Mouse (Mus musculus) hindbrain, postnatal 0 days (tissue): ENCODE results near the gene Ccdc84. TPM values are rescaled to one million over a fixed set of nuclear protein-coding genes. Genes with fewer than 3 reads are reported as not detected.
A peak's percentile ranks its signal among the peaks of the same experiment; 100 is the strongest.
"Not testable (repeated sequence)": the region's sequence is repeated elsewhere in the genome, so short reads cannot be mapped to it uniquely, and the experiment has no call there.

ENCODE experiments used
- ATAC-seq: fragments of 200-750 bp; cut with Nextera tagmentation; 2 replicates; pipeline ENCODE4 v1.8.0; 2017; ENCODE audit warnings: mild to moderate bottlenecking, moderate TSS enrichment, moderate library complexity
- DNase-seq: peaks from one replicate; pipeline ENCODE4 v3.0.0-alpha.2; 2015; ENCODE audit warnings: low spot score
- H3K27ac ChIP-seq: fragments of 300-500 bp; sonication (generic); 2 replicates; pipeline ENCODE4 v1.5.1; 2014; ENCODE audit warnings: mild to moderate bottlenecking
- H3K27me3 ChIP-seq: fragments of 300-500 bp; sonication (generic); 2 replicates; pipeline ENCODE4 v1.6.1; 2014; ENCODE audit warnings: low read length, mixed read lengths; ENCODE audit not compliant: insufficient read depth
- H3K36me3 ChIP-seq: fragments of 300-500 bp; sonication (generic); 2 replicates; pipeline ENCODE4 v1.6.1; 2014; ENCODE audit warnings: low read length, mixed read lengths; ENCODE audit not compliant: insufficient read depth
- H3K4me1 ChIP-seq: fragments of 300-500 bp; sonication (generic); 2 replicates; pipeline ENCODE4 v1.6.1; 2014; ENCODE audit warnings: antibody characterized with exemption, low read length, mixed read lengths; ENCODE audit not compliant: insufficient read depth
- H3K4me2 ChIP-seq: fragments of 300-500 bp; sonication (generic); 2 replicates; pipeline ENCODE4 v1.6.1; 2014; ENCODE audit warnings: low read depth, mild to moderate bottlenecking, low read length, moderate library complexity, mixed read lengths
- H3K4me3 ChIP-seq: fragments of 300-500 bp; sonication (generic); 2 replicates; pipeline ENCODE4 v1.5.1; 2014; ENCODE audit warnings: low read length
- H3K9ac ChIP-seq: fragments of 300-500 bp; sonication (generic); replicated peaks from 2 replicates; pipeline ENCODE4 v1.6.1; 2014; ENCODE audit warnings: mild to moderate bottlenecking, low read length, moderate library complexity, mixed read lengths
- H3K9me3 ChIP-seq: fragments of 300-500 bp; sonication (generic); 2 replicates; pipeline ENCODE4 v1.6.1; 2016; ENCODE audit warnings: low read length, mixed read lengths
- CTCF ChIP-seq: IDR thresholded peaks from 2 replicates; pipeline ENCODE4 v1.5.1; 2016; ENCODE audit warnings: antibody characterized with exemption, control low read depth, low read depth
- WGBS: fragments of 180-500 bp; shearing (Covaris S2); extraction: QIAGEN DNeasy Blood & Tissue Kit; methylation state at CpG from one replicate; pipeline ENCODE4 v1.1.7; 2014; 5-methylcytosine and 5-hydroxymethylcytosine counted together
- polyA plus RNA-seq: library from polyadenylated mRNA; unstranded; fragments of >200 nt; fragmentation: Nextera tagmentation; extraction: Ambion mirVana; gene quantifications from 2 replicates; pipeline ENCODE4 v1.2.1, GENCODE M21; 2015
- total RNA-seq: library from RNA; depleted of rRNA; stranded (reverse); fragments of >200 nt; gene quantifications from 2 replicates; pipeline ENCODE4 v1.2.3, GENCODE M21; 2014; rRNA removed

The Ccdc84 gene
- total RNA-seq (14.7 and 23.6 TPM in 2 replicates), polyA plus RNA-seq (26.0 and 31.1 TPM in 2 replicates)

DNA sequence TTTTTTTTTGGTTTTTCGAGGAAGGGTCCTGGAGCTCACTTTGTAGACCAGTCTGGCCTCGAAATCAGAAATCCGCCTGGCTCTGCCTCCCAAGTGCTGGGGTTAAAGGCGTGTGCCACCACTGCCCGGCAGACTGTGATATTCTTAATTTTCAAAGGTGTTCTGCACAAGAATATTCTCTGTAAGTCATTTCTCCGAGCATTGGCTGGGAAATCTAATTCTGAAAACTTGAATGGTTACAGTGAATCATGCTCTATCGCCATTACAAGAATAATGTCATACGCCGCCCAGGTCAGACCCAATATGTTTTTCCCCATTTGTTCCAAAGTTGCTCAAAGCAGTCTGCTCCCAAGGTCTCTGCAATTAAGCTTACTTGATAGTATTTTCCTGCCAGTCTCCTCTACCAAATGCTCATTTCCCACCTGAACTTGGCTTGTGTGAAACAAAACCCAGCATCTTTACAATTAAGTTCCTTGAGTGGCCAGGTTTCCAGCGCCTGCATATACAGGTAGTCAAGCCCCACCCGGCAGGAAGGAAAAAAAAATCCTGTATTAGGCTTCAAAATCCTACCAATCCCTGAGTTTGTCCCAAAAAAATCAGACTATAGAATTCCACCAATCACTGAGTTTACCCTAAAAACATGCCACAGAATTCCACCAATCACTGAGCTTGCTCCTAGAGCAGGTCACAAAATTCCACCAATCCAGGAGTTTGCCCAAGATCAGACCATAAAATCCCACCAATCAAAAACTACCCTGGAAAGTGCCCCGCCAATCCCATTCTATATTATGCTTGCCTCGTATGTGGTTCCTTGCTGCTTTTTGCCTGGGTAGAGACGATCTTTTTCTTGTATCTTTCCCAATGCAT lies at the start of gene Ccdc84:
TSS of gene Ccdc84 (minus strand) at position 51 of the 867 bp plus-strand sequence.
- 76% methylated on average over 14 of the region's 14 CpGs for WGBS
- DNase-seq (peak; percentile 33), ATAC-seq (no peak)
- peak within 1 kb of the TSS; percentile 81 for H3K4me3 ChIP-seq
- no peak for TF ChIP-seq CTCF
- peak within 1 kb of the TSS; percentile 78 for H3K9ac ChIP-seq
- no peaks in the 10 kb centered on the region for H3K9me3 ChIP-seq
- H3K4me1 ChIP-seq = peaks cover 6% of the 10 kb centered on the region; the same call in 1 of the 2 replicates
- no peaks in the 10 kb centered on the region for H3K27me3 ChIP-seq
- peak within 1 kb of the TSS; percentile 97 for H3K4me2 ChIP-seq
- H3K36me3 ChIP-seq = 0 out of 2 replicates have a peak, but pooled peaks cover 2% of the 10 kb centered on the region
- H3K27ac ChIP-seq = peak within 1 kb of the TSS; percentile 79

DNA sequence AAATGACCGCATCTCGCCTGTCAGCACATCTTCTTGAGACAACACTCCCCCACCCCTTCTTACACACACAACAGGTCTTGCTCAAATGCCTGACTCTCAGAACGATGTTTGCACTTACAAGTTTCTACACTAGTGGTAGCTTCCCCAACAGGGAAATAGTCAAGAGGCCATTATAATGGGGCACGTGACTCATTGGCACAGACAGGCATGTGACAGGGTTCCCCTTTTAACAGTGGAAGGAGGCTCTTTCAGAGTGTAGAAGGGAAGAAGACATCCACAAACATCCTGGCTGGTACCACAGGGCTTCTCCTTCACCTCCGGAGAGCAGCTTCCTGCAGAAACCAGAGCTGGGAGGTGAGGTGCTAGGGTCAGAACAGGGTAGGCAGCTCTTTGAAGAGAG lies 43.6 kb upstream of the Ccdc84 start:
- Histone ChIP-seq H3K9ac (no peak overlapping the region), H3K4me2 (no peak overlapping the region), H3K4me1 (0 out of 2 replicates have a peak, but pooled peaks cover 7% of the 10 kb centered on the region), H3K36me3 (no peaks in the 10 kb centered on the region), H3K9me3 (no peaks in the 10 kb centered on the region), H3K27me3 (no peaks in the 10 kb centered on the region), H3K27ac (no peak overlapping the region), H3K4me3 (no peak overlapping the region)
- ATAC-seq (no peak), DNase-seq (no peak)
- WGBS = 81% methylated on average over 5 of the region's 5 CpGs
- TF ChIP-seq CTCF = no peak

DNA sequence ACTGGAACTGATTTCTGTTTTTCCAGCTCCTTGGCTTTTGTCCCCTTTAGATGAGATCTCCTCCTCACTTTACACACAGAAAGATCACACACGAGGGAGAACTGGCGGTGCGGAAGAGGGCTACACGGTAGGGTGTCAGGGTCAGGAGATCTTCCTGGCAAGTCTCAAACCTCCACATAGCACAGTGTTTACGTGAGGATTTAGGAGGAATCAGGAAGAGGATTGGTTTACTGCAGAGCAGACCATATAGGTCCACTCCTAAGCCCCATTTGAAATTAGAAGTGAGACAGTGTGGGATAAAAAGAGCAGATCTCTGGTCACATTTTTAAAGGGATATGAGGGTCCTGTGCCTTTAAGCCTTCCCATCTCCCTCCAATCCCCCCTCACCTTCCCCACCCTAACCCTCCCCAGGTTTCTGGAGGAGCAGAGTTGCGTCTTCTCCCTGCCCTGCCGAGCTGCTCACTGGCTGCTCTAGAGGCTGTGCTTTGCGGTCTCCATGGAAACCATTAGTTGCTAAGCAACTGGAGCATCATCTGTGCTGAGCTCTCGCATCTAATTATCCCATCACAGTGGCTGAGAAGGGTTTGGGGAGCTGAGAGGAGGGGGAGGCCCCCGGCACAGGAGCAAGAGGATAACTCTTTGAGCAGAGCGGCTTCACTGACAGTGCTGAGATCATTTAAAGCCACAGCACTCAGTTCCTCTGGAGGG lies 38.8 kb upstream of the Ccdc84 start:
- 3% methylated on average over 11 of the region's 11 CpGs for WGBS

DNA sequence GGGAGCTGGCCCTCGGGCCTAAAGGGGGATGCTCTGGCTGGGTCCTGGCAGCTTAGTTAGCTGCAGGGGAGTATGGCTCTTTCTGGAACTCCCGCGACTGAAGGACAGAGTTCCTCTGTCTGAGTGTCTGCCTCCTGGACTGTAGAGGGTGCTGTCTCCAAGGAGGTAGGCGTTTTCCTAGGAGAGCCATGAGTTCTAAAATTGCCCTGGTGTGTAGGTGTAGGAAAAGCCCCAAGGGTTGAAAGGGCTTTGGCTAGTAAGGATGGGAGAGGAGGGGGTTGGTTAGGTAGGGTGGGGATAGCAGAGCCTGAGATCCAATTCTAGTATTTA lies 36.5 kb upstream of the Ccdc84 start, which contains the start of gene Upk2:
TSS of gene Upk2 (minus strand) at position 86 of the 330 bp plus-strand sequence.
- 32% methylated on average over 4 of the region's 4 CpGs for WGBS

More for the DNA sequence above, 38.8 kb upstream of the Ccdc84 start:
- no peak for TF ChIP-seq CTCF
- Histone ChIP-seq H3K9ac (no peak overlapping the region), H3K9me3 (no peaks in the 10 kb centered on the region), H3K4me3 (0 out of 2 replicates have a peak overlapping the region, but pooled peaks have one; percentile 2), H3K4me2 (peak overlapping the region; percentile 49), H3K4me1 (0 out of 2 replicates have a peak, but pooled peaks cover 9% of the 10 kb centered on the region), H3K27ac (peak overlapping the region; percentile 82), H3K27me3 (no peaks in the 10 kb centered on the region), H3K36me3 (no peaks in the 10 kb centered on the region)
- peak; percentile 98 for DNase-seq
- peak; percentile 96 for ATAC-seq

DNA sequence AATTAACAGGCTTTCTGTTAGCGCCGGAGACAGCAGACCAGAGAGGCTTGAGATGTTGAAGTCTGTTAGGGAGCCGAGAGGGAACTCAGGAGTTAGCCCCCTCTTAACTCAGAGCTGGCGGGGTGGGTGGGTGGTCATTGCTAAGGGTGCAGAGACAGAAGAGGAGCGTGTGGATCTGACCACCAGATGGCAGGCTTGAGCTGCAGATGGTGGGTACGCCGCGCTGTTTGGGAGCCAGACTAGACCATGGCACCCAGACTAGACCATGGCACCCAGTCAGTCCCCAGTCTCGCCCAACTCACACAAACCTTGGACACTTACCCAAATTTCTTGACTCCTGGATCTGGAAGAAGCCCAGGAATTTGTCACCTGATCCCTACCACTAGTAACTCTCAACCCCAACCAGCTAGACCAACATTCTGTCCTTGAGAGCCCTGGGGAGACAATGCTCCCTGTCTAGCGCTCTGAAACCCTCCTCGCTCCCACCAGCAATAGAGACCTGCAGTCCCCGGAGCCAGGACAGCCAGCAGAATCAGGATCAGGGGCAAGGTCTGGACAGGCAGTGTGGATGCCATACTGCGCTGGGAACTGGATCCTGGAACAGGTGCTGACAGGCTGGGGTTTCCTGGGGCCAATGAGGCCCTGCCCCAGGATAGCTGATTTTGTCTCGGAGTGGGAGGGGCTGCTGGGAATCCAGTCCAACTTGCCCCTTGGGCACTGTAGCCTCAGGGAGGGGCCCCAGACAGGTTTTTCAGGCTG lies 35.9 kb upstream of the Ccdc84 start:
- Histone ChIP-seq H3K27ac (no peak overlapping the region), H3K9ac (no peak overlapping the region), H3K4me1 (0 out of 2 replicates have a peak, but pooled peaks cover 9% of the 10 kb centered on the region), H3K9me3 (no peaks in the 10 kb centered on the region), H3K4me2 (no peak overlapping the region), H3K36me3 (no peaks in the 10 kb centered on the region), H3K4me3 (no peak overlapping the region), H3K27me3 (no peaks in the 10 kb centered on the region)
- 12% methylated on average over 14 of the region's 14 CpGs for WGBS
- DNase-seq = peak; percentile 90
- peak; percentile 98 for TF ChIP-seq CTCF
- ATAC-seq = peak; percentile 76

More for the DNA sequence above, 36.5 kb upstream of the Ccdc84 start, which contains the start of gene Upk2:
- Histone ChIP-seq H3K27me3 (no peaks in the 10 kb centered on the region), H3K4me3 (no peak within 1 kb of the TSS), H3K27ac (no peak within 1 kb of the TSS), H3K36me3 (no peaks in the 10 kb centered on the region), H3K4me2 (no peak within 1 kb of the TSS), H3K9ac (no peak within 1 kb of the TSS), H3K9me3 (no peaks in the 10 kb centered on the region), H3K4me1 (0 out of 2 replicates have a peak, but pooled peaks cover 9% of the 10 kb centered on the region)
- ATAC-seq (no peak), DNase-seq (no peak)
- TF ChIP-seq CTCF = peak; percentile 41

DNA sequence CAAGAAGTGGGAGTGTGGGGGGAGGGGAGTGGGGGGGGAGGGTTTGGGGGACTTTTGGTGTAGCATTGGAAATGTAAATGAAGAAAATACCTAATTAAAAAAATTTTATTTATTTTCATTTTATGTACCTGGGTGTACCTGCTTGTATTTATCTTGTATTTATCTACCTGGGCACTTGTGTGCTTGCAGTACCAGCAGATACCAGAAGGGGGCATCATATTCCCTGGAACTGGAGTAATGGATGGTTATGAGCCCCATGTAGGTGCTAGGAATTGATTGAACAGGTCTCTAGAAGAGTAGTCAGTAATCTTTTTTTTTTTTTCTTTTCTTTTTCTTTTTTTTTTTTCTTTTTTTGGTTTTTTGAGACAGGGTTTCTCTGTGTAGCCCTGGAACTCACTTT lies 32.0 kb upstream of the Ccdc84 start:
- Histone ChIP-seq H3K9me3 (no peaks in the 10 kb centered on the region), H3K36me3 (no peaks in the 10 kb centered on the region), H3K4me2 (no peak overlapping the region), H3K4me1 (no peaks in the 10 kb centered on the region), H3K27ac (no peak overlapping the region), H3K4me3 (no peak overlapping the region), H3K9ac (no peak overlapping the region), H3K27me3 (no peaks in the 10 kb centered on the region)
- ATAC-seq = no peak
- DNase-seq = no peak
- TF ChIP-seq CTCF = peak; percentile 43

DNA sequence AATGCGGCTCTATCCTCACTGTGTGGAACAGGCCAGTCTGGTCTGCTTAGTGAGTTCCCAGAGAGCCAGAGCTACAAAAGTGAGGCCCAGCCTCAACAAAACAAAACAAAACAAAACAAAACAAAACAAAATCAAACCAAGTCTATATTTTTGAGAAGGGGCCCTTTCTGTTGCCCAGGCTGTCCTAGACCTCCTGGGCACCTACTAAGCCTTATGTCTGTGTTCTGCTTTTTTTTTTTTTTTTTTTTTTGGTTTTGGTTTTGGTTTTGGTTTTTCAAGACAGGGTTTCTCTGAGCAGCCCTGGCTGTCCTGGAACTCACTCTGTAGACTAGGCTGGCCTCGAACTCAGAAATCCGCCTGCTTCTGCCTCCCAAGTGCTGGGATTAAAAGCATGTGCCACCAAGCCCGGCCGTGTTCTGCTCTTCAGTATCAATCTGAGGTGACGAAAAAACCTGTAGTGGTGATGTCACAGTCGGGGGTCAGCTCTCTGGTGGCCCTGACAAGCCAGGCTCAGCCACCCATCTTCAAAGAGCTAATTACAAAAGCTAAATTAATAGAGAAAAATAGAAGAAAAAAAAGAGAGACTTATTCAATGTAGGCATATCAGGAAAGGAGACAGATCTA lies 26.1 kb upstream of the Ccdc84 start:
- H3K4me3 ChIP-seq, H3K9ac ChIP-seq, H3K4me2 ChIP-seq, DNase-seq, H3K36me3 ChIP-seq, H3K9me3 ChIP-seq, ATAC-seq, H3K27ac ChIP-seq, H3K27me3 ChIP-seq, H3K4me1 ChIP-seq: not testable (repeated sequence)
- 83% methylated on average over 7 of the region's 7 CpGs for WGBS
